Mouse (Mus musculus) CD4-positive naive resting alpha-beta T cell, adult 57 days (primary cell): Measurements from ENCODE around the gene Plk3. TPM values are rescaled to one million over a fixed set of nuclear protein-coding genes. Genes with fewer than 3 reads are reported as not detected.

ENCODE experiments used
- total RNA-seq: library from RNA; stranded (reverse); gene quantifications from one replicate; pipeline ENCODE4 v1.2.4, GENCODE M21; 2023

Plk3 gene
- 57.1 TPM for total RNA-seq

GRCm38 (mm10) chr4:117133817-117134600 lies at the start of gene Plk3:
TSS of gene Plk3 (minus strand) at chr4:117133963.

DNA sequence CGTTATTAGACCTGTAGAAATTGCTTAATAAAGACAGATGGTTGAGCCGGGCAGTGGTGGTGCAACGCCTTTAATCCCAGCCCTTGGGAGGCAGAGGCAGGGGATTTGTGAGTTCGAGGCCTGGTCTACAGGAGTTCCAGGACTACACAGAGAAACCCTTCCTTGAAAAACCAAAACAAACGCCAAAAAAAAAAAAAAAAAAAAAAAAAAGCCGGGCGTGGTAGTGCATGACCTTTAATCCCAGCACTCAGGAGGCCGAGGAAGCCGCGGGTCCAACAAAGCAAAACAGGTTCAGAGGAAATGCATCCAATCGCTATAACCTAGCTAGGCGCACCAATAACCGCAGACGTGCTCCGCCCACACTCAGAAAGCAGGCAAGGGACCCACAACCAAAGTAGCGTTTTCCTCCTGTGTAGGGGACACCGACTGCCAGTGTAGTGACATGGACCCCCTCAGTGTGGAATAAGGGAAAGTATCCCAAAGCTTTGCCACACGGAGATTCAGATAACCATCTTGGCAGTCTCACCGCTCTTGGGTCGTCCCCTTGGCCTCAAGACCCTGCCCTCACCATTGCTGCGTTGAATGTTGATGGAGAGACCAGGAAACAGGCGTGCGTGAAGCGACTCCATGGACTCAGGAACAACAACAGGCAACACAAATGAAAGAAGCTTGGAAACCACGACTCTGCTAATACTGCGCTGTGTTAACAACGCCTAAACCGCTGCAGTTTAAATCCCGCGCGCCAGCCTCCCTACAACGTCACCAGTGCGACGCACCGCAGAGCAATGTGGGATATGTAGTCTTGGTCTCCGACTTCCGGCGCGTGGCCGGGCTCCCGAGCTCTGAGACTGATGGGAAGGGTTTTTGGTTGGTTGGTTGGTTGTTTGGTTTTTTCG lies 48.3 kb upstream of the Plk3 start, which contains the start of gene Kif2c:
Gene Kif2c, minus strand, starts transcription at position 777 of the 896 bp plus-strand sequence.

DNA sequence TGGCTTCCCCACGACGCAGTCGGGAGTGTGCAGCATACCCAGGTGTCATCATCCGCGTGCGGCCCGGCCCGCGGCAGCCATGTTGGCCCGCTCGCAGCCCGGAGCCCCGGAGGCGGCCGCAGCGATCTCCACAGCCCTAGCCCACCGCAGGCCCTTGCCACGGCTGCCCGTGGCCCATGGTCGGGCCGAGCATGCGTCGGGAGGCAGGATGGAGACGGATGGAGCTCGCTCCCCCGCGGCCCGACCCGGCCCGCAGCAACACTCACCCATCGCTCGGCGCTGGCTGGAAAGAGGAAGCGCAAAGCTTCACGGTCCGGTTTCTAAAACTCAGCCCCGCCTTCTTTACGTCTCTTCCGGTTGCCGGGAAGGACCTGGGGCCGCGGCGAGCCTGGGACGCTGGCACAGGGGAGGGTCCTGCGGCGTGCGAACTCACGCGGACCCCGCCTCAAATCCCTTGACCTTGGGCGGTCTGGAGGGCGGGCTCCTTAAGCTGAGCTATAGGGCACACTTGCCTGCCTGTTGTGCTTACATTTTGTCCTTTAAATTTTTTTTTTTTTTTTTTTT lies 22.1 kb upstream of the Plk3 start, which contains the start of gene Rps8:
Gene Rps8, minus strand, starts transcription at position 452 of the 564 bp plus-strand sequence.

DNA sequence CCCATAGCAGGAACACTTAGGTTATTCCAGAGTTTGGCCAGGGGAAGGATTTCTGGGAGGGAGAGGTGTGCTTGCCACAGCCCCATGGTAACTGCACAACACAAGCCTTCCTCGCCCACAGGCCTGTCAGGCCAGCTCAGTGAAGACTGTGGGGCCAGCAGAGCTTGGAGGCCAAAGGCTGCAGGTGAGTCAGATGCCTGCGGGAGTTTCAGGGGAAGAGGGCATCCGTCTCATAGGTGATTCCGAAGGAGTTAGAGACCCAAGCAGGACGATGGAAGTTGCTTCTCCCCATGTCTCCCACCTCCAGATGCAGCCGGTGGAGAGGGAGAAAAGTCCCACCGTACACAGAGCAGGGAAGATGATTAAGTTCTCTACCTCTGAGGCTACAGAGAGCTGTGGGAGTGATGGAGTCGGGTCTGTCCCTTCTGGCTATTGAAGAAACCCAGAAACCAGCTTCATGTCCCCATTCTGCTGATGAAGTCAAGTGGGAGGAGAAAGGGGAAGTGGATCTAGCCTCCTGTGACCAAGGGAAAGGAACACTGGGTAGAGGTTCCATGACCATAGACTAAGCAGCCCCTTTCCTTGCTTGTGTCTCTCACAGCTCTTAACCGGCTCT lies 7.0 kb downstream of the Plk3 start, which contains the start of gene Tctex1d4:
Gene Tctex1d4, plus strand, starts transcription at position 120 of the 616 bp plus-strand sequence.

DNA sequence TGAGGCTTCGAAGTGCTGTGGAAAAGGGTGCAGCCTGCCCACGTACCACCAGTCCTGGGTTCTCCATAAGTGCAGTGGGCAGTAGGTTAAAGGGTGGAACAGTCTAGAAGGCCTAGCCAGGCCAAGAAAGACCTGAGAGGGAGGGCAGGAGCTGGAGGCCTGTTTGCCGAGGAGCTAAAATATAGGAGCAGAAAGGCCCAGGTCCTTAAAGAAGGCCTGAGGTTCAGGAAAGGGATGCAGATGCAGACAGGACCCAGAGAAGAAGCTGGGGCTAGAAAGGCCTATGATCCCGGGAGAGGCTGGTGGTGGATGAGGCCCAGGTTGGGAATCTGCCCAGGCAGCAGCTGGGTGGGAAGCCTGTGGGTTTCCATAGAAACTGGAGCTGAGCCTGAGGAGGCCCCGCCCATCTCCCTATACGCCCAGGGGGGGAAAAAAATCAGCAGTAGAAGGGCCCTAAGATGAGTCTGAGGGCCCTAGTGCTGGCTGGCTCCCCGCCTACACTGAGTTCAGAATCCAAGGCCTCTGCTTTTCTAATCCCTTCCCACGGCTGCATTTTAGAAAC lies 8.3 kb downstream of the Plk3 start, which contains the start of gene Btbd19:
Gene Btbd19, minus strand, starts transcription at position 378 of the 562 bp plus-strand sequence.

GRCm38 (mm10) chr4:117095551-117096452 lies 38.0 kb downstream of the Plk3 start, which contains the start of gene Ptch2:
TSS of gene Ptch2 (plus strand) at chr4:117096075.

Other genes with a start within 250 kb of the Plk3 start
- 43.5 TPM for gene Urod, start 139.6 kb downstream of the Plk3 start, total RNA-seq
- gene Hectd3, start 138.6 kb downstream of the Plk3 start, total RNA-seq: 39.6 TPM
- 27.5 TPM for gene Eif2b3, start 114.6 kb downstream of the Plk3 start, total RNA-seq
- 0.21 TPM for gene Ptch2, start 37.9 kb downstream of the Plk3 start, total RNA-seq
- gene Btbd19, start 8.2 kb downstream of the Plk3 start, total RNA-seq: 22.4 TPM
- gene Tctex1d4, start 7.2 kb downstream of the Plk3 start, total RNA-seq: not detected
- 2,782 TPM for gene Rps8, start 22.3 kb upstream of the Plk3 start, total RNA-seq
- gene Kif2c, start 48.7 kb upstream of the Plk3 start, total RNA-seq: not detected
- not detected for gene Tmem53, start 118.0 kb upstream of the Plk3 start, total RNA-seq
- not detected for gene Armh1, start 118.2 kb upstream of the Plk3 start, total RNA-seq